Mouse (Mus musculus) frontal cortex, postnatal 36 days (tissue): ENCODE results near the gene Slc35a2.
"Not testable (repeated sequence)": the region's sequence is repeated elsewhere in the genome, so short reads cannot be mapped to it uniquely, and the experiment has no call there.

Experiments
- DNase-seq, 2 experiments: peaks; one replicate each; pipeline ENCODE4 v3.0.0; 2022; ENCODE audit warnings: low spot score in 2 of 2

The Slc35a2 gene

DNA sequence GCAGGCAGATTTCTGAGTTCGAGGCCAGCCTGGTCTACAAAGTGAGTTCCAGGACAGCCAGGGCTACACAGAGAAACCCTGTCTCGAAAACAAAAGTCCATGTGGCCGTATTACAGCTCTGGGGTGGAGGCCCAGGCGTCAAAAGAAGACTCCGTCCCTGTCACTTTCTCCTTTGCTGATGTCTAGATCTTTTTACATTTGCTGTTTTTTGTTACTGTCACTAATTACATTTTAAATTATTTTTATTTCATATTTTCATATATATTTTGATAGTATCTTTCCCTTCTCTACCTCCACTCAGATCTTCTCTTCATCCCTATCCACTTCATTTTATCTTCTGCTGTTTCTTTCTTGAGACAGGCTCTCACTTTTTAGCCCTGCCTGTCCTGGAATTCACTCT, 23.9 kb downstream of the Slc35a2 start, which contains the start of gene Gm10491:
Gm10491 (minus strand) TSS at position 101 of the 400 bp plus-strand sequence.
- DNase-seq = no peak

DNA sequence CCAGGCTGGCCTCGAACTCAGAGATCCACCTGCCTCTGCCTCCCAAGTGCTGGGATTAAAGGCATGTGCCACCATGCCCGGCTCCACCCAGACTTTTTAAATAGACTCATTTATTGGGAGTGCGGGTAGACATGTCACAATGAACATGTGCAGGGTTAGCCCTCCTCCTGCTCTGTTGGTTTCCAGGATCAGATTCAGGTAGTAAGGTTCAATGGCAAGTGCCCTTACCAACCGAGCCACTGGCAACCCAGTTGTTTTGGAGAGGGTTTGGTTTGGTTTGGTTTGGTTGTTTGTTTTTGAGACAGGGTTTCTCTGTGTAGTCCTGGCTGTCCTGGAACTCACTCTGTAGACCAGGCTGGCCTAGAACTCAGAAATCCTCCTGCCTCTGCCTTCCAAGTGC, 25.4 kb downstream of the Slc35a2 start, which contains the start of gene Gm10490:
Gm10490 (plus strand) TSS at position 301 of the 400 bp plus-strand sequence.
- not testable (repeated sequence) for DNase-seq

DNA sequence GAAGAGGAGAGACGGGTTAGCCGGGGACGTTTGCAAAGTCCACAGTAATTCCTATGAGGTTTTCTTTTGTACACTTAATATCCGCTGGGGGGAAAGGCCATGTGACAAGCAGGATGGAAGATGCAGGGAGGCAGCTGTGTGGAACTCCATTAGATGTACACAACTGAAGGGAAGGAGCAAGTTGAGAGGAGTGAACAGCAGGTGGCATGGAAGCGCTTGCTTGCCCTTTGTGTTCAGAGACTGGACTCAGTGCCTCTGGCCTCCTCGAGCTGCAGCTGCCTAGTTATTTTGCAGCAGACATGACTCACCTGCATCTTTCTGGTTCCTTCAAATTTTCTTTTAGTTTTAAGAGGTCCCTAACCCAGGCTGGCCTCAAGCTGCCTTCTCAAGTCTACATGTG, 26.6 kb downstream of the Slc35a2 start:
- DNase-seq = no peak

DNA sequence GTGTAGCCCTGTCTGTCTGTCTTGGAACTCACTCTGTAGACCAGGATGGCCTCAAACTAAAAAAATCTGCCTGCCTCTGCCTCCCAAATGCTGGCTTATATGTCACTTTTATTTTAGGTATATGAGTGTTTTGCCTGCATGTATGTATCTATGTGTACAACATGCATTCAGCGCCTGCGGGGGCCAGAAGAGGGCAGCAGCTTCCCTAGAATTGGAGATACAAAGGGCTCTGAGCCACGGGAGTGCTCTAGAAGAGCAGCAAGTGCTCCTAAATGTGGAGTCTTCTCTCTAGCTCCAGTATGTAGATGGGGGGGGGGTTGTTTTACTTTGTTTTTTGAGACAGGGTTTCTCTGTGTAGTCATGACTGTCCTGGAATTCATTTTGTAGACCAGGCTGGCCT, 31.8 kb downstream of the Slc35a2 start:
- not testable (repeated sequence) for DNase-seq

DNA sequence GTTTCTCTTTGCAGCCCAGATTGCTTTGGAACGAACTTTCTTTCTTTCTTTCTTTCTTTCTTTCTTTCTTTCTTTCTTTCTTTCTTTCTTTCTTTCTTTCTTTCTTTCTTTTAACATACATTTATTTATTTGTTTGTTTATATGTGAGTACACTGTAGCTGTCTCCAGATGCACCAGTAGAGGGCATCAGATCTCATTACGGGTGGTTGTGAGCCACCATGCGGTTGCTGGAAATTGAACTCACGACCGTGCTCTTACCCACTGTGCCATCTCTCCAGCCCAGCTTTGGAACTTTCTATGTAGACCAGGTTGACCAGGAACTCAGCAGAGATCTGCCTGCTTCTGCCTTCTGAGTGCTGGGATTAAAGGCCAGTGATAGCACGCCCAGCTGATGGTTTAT, 34.1 kb downstream of the Slc35a2 start:
- not testable (repeated sequence) for DNase-seq

DNA sequence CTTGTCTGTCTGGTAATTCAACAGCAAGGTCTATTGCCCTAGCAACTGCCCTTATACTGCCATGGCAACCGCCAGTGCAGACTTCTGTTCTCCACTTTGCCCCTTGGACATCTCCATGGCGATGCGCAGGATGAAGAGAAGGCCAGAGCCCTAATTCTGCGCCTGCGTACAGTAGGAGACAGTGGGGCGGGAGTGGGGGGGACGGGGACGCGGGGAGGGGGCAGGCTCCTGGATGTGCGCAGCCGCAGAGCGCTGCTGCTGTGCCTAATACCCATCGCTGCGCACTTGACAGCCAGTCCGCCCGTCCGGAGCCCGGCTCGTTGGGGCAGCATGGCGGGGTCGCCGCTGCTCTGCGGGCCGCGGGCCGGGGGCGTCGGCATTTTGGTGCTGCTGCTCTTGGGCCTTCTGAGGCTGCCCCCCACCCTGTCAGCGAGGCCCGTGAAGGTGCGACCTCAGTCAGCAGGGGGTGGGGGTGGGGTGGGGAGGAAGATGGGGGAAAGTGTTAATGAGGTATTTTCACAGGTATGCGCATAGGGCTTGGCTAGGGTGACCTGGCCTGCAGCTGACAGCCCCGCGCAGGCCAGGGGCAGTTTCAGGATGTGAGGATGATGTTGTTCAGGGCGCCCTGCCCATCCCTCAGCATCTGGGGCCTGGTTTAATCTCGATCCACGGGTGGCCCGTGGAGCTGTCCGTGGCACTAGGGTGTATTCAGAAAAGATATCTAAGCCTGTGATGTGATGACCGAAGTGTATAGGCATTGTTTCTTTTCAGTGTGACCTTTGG, 36.0 kb downstream of the Slc35a2 start, which contains the start of gene Pcsk1n:
Pcsk1n (plus strand) TSS at position 222 of the 783 bp plus-strand sequence.
- peak; percentile 40 to 47 for DNase-seq

DNA sequence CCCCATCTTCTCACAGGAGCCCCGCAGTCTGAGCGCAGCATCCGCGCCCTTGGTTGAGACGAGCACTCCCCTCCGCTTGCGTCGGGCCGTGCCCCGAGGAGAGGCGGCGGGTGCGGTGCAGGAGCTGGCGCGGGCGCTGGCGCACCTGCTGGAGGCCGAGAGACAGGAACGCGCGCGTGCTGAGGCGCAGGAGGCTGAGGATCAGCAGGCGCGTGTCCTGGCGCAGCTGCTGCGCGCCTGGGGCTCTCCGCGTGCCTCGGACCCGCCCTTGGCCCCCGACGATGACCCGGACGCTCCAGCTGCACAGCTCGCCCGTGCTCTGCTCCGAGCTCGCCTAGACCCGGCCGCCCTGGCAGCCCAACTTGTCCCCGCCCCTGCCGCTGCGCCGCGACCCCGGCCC, 38.2 kb downstream of the Slc35a2 start:
- DNase-seq = peak; percentile 12 to 15

DNA sequence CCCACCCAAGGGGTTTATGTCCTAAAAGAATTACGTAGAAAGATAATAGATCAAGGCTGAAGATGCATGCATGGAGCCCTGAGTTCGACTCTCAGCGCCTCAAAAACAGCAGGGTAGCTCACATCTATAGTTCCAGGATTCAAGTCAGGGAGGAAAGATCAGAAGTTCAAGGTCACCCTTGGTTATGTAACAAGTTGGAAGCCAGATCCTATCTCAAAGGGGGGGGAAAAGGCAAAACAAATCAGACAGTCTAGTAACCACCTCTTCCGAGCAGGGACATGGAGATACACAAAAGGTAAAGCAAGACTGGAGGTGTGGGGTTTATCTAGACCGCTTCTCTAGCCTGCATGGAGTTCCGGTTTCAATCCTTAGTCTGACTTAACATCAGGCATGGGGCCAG, 42.4 kb downstream of the Slc35a2 start:
- DNase-seq = no peak

DNA sequence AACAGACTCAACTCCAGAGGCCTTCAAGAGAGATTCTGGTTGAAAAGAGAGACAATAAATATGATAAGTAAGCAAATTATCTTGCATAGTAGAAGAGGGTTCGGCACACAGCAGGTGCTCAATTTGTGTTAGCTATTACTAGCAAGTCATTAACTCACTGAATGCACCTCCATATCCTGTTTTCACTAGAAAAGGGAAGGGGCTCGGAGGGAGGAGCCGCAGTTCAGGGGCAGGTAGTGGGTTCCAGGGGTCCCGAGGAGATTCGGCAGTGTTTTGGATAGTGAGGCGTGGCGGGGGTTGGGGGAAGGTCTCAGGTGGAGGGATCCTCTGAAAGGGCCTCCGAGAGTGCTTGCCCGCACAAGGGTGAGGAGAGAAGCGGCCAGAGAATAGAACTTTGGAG, 43.3 kb downstream of the Slc35a2 start:
- no peak for DNase-seq

DNA sequence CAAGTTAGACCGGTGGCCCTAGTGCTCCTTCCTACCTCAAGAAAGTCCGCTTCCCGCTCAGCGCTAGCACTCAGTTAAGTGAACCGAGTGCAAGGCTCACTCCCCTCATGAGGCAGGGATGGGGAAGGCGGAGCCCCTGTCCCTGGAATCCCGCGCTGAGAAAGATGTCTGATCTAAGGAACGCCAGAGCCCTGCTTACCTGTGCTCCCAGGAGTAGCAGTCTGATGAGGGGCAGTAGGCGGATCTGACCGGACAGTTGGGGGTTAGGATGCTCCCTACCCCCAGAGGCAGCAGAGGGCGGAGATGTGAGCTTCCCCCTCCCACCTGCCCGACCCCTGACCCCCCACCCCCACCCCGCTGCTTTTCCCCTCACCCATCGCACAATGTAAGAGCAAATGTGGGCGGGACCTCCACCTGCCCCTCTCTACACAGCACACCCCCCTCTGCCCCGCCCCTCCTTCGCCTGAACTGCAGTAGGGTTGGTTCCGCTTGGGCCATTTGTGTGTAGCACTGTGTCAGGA, 44.5 kb downstream of the Slc35a2 start, which contains the start of gene Eras:
Eras (minus strand) TSS at position 338 of the 521 bp plus-strand sequence.
- no peak for DNase-seq

DNA sequence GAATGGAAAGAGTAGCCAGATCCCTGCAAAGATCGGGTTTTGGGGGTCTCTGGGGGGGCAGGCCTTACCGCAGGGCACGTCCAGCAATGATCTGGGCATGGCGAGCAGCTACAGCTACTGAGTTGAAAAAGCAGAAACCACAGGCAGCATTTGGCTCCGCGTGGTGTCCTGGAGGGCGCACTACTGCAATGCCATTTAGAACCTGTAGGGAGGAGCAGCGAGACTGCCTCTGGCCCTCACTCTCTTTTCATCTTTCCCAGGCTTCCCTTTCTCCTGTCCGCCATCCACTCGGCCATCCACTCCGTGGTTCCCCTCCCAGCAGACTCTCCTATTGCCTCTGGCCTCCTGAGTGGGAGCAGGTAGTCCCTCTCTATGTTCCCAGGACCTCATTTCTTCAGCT, 53.0 kb downstream of the Slc35a2 start:
- DNase-seq = no peak

DNA sequence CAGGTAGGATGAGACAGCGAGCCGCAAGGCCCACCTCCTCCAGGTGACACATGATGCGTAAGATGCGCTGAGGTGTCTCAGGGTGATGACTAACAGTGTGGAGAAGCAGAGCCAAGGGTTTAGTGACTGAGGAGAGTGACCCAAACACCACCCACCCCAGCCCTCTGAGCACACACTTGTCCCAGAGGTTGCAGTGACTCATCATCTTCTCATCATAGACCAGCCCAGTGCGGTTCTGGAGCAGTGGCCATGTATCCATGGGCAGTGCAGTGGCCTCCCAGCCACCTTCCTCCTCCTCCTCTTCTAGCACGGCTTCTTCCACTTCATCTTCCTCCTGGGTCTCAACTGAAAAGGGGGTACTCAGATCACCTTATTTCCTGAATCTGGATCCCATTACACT, 53.8 kb downstream of the Slc35a2 start:
- no peak for DNase-seq
